Mouse (Mus musculus): ENCODE data around the gene Pdcd5. TPM values are rescaled to one million over a fixed set of nuclear protein-coding genes. Genes with fewer than 3 reads are reported as not detected.

Pdcd5 gene
- 217 and 222 TPM in 2 replicates for polyA plus RNA-seq (2012; rRNA removed)

DNA sequence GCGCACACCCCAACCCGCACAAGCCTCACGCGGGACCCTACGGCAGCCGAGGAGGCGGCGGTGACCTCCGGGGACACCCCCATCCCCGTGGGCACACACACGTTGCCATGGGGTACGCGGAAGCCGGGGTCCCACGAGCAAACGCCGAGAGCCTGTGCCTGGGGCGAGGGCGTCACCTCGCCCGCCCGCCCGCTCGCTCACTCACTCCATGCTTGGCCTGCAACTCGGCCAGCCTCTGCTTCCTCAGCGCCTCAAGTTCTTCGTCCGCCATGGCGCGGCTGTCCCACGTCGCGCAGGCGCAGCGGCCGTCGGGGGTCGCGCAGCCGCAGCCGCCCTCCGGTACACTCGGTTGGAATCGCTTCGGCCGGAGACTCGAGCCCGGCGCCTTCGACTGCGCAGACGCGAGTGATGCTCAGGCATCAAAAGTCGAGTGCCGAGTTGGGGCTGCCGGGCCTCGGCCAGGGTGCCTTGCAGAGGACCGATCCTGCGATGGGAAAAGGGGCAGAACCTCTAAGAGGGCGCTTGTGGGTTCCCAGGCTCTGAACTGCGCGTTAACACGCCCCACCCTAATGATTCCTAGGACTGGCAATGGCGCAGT lies at the start of gene Pdcd5:
Pdcd5 (minus strand) TSS at position 421 of the 598 bp plus-strand sequence.

Other genes with a start within 250 kb of the Pdcd5 start
- 0.07 and 0.21 TPM in 2 replicates for gene Slc7a9, start 198.7 kb downstream of the Pdcd5 start, polyA plus RNA-seq (2012; rRNA removed)
- 0.25 and 0.31 TPM in 2 replicates for gene Tdrd12, start 109.8 kb downstream of the Pdcd5 start, polyA plus RNA-seq (2012; rRNA removed)
- 47.6 and 49.7 TPM in 2 replicates for gene Nudt19, start 91.2 kb downstream of the Pdcd5 start, polyA plus RNA-seq (2012; rRNA removed)
- gene Rgs9bp, start 61.9 kb downstream of the Pdcd5 start, polyA plus RNA-seq (2012; rRNA removed), result 0.23 and 0.26 TPM in 2 replicates
- gene Ankrd27, start 61.3 kb downstream of the Pdcd5 start, polyA plus RNA-seq (2012; rRNA removed), result 30.1 and 30.4 TPM in 2 replicates
- gene Dpy19l3, start 106.9 kb upstream of the Pdcd5 start, polyA plus RNA-seq (2012; rRNA removed), result 20.4 and 23.1 TPM in 2 replicates
- 18.7 TPM in 2 replicates for gene Zfp507, start 155.5 kb upstream of the Pdcd5 start, polyA plus RNA-seq (2012; rRNA removed)

All from central nervous system, embryonic 14 days (tissue).